Mouse (Mus musculus) CH12.LX (cell line): ENCODE results near the gene Sbf2.

Experiments used
- CHD2 ChIP-seq: IDR thresholded peaks from 2 replicates; pipeline ENCODE4 v1.6.1; 2011; ENCODE audit warnings: low read length, improper control_type of control experiment
- CTCF ChIP-seq, 2 experiments: IDR thresholded peaks in 1 of 2; conservative IDR thresholded peaks in 1 of 2; 2 replicates each; pipeline ENCODE4 v1.5.1; 2011 to 2012; ENCODE audit warnings: low read depth in 2 of 2, low read length in 2 of 2, improper control_type of control experiment in 1 of 2, inconsistent platforms in 1 of 2, mild to moderate bottlenecking in 1 of 2, moderate library complexity in 1 of 2
- GABPA ChIP-seq: IDR thresholded peaks from 2 replicates; pipeline ENCODE4 v1.6.1; 2012; ENCODE audit warnings: low read depth, low read length, improper control_type of control experiment, inconsistent platforms; ENCODE audit not compliant: insufficient replicate concordance
- JUND ChIP-seq: conservative IDR thresholded peaks from 2 replicates; pipeline ENCODE4 v1.6.1; 2011; ENCODE audit warnings: low read depth, low read length, improper control_type of control experiment
- KAT2A ChIP-seq: IDR thresholded peaks from 2 replicates; pipeline ENCODE4 v1.6.1; 2012; ENCODE audit warnings: low read length, improper control_type of control experiment, inconsistent platforms; ENCODE audit not compliant: insufficient replicate concordance
- MAFK ChIP-seq: IDR thresholded peaks from 2 replicates; pipeline ENCODE4 v1.6.1; 2011; ENCODE audit warnings: low read length, improper control_type of control experiment; ENCODE audit not compliant: insufficient replicate concordance
- MAX ChIP-seq: IDR thresholded peaks from 2 replicates; pipeline ENCODE4 v1.6.1; 2011; ENCODE audit warnings: low read length, improper control_type of control experiment
- MEF2A ChIP-seq: IDR thresholded peaks from 2 replicates; pipeline ENCODE4 v1.6.1; 2014; ENCODE audit warnings: low read depth, mild to moderate bottlenecking, inconsistent platforms, low read length, improper control_type of control experiment, borderline replicate concordance
- NELFE ChIP-seq: IDR thresholded peaks from 2 replicates; pipeline ENCODE4 v1.6.1; 2011; ENCODE audit warnings: low read depth, low read length, improper control_type of control experiment
- POLR2A ChIP-seq: IDR thresholded peaks from 2 replicates; pipeline ENCODE4 v1.6.1; 2011; ENCODE audit warnings: low read depth, mild to moderate bottlenecking, improper control_type of control experiment, low read length
- TCF12 ChIP-seq: IDR thresholded peaks from 2 replicates; pipeline ENCODE4 v1.6.1; 2014; ENCODE audit warnings: low read depth, mild to moderate bottlenecking, inconsistent platforms, low read length, improper control_type of control experiment
- ZC3H11A ChIP-seq: IDR thresholded peaks from 2 replicates; pipeline ENCODE4 v1.6.1; 2012; ENCODE audit warnings: low read depth, mild to moderate bottlenecking, inconsistent platforms, low read length, improper control_type of control experiment

GRCm38 (mm10) chr7:110385482-110385881 lies 229.2 kb downstream of the Sbf2 start:
- TF ChIP-seq CTCF (conservative IDR thresholded peaks at IDR 0.05 in 1 of 2, IDR thresholded peaks at IDR 0.05 in 1 of 2; ENCODE audit: low read depth in 2 of 2, low read length in 2 of 2) (no peak), JUND (no peak), KAT2A (no peak), MAX (no peak), MAFK (no peak), POLR2A (no peak), MEF2A (no peak), ZC3H11A (no peak), GABPA (no peak), NELFE (no peak), TCF12 (no peak), CHD2 (no peak)
